Mouse (Mus musculus): ENCODE data around the gene Ehbp1. TPM values are rescaled to one million over a fixed set of nuclear protein-coding genes. Genes with fewer than 3 reads are reported as not detected.

The Ehbp1 gene
- polyA plus RNA-seq, 1 experiment = 3.5 TPM

- no peak overlapping the region for H3K4me3 ChIP-seq (replicated peaks; ENCODE audit: extremely low read depth, low read depth, low read length)
- 92% methylated on average over 6 of the region's 6 CpGs for WGBS
- TF ChIP-seq POLR2A (IDR thresholded peaks at IDR 0.05; ENCODE audit: borderline replicate concordance, extremely low read depth, low read depth, low read length) (no peak), CTCF (IDR thresholded peaks at IDR 0.05; ENCODE audit: insufficient read depth, low read length) (no peak)
- H3K4me1 ChIP-seq (ENCODE audit: control insufficient read depth, insufficient read depth, low read length) = no peaks in the 10 kb centered on the region
- no peak for DNase-seq
Observed at GRCm38 (mm10) chr11:22055908-22056307, 286.2 kb downstream of the Ehbp1 start.

- no peak for TF ChIP-seq CTCF (IDR thresholded peaks at IDR 0.05; ENCODE audit: insufficient read depth, low read length)
- no peak for TF ChIP-seq POLR2A (IDR thresholded peaks at IDR 0.05; ENCODE audit: borderline replicate concordance, extremely low read depth, low read depth, low read length)
- no peak for DNase-seq
- no peaks in the 10 kb centered on the region for H3K4me1 ChIP-seq (ENCODE audit: control insufficient read depth, insufficient read depth, low read length)
- H3K4me3 ChIP-seq (replicated peaks; ENCODE audit: extremely low read depth, low read depth, low read length) = no peak overlapping the region
- WGBS = 62% methylated on average over 10 of the region's 10 CpGs
Observed at GRCm38 (mm10) chr11:22053034-22053668, 288.9 kb downstream of the Ehbp1 start.

GRCm38 (mm10) chr11:22050864-22051263 is 291.2 kb downstream of the Ehbp1 start:
- H3K4me3 ChIP-seq (replicated peaks; ENCODE audit: extremely low read depth, low read depth, low read length) = no peak overlapping the region
- WGBS = 78% methylated on average over 7 of the region's 7 CpGs
- TF ChIP-seq CTCF (IDR thresholded peaks at IDR 0.05; ENCODE audit: insufficient read depth, low read length) = no peak
- no peak for TF ChIP-seq POLR2A (IDR thresholded peaks at IDR 0.05; ENCODE audit: borderline replicate concordance, extremely low read depth, low read depth, low read length)
- H3K4me1 ChIP-seq (ENCODE audit: control insufficient read depth, insufficient read depth, low read length) = no peaks in the 10 kb centered on the region
- DNase-seq = no peak

GRCm38 (mm10) chr11:22039854-22040426 is 302.2 kb downstream of the Ehbp1 start:
- no peak for DNase-seq
- no peak overlapping the region for H3K4me3 ChIP-seq (replicated peaks; ENCODE audit: extremely low read depth, low read depth, low read length)
- no peaks in the 10 kb centered on the region for H3K4me1 ChIP-seq (ENCODE audit: control insufficient read depth, insufficient read depth, low read length)
- 89% methylated on average over 6 of the region's 6 CpGs for WGBS
- TF ChIP-seq CTCF (IDR thresholded peaks at IDR 0.05; ENCODE audit: insufficient read depth, low read length) (no peak), POLR2A (IDR thresholded peaks at IDR 0.05; ENCODE audit: borderline replicate concordance, extremely low read depth, low read depth, low read length) (no peak)

- Histone ChIP-seq H3K4me3 (replicated peaks; ENCODE audit: extremely low read depth, low read depth, low read length) (no peak overlapping the region), H3K4me1 (ENCODE audit: control insufficient read depth, insufficient read depth, low read length) (no peaks in the 10 kb centered on the region)
- TF ChIP-seq CTCF (IDR thresholded peaks at IDR 0.05; ENCODE audit: insufficient read depth, low read length) (no peak), POLR2A (IDR thresholded peaks at IDR 0.05; ENCODE audit: borderline replicate concordance, extremely low read depth, low read depth, low read length) (no peak)
- no peak for DNase-seq
- 69% methylated on average over 7 of the region's 7 CpGs for WGBS
Observed at GRCm38 (mm10) chr11:22034564-22035105, 307.5 kb downstream of the Ehbp1 start.

DNA sequence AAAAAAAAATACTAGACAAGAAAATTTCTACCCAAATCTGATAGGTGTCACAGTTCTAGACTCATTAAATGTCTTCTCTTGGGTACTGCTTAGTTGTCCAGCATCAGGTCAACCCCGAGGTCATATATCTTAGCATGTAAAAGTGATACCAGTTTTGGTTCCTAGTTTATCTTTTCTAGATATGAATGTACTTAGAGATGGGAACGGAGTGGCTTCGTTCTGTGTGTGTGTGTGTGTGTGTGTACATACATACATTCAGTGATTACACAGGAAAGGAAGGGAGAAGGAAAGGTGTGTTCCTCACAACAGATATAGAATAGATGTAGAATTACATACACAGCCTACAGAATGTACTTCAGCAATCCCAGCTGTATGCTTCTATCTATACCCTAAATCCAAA is 308.5 kb downstream of the Ehbp1 start:
- no peak for DNase-seq
- 90% methylated on average over 3 of the region's 3 CpGs for WGBS
- TF ChIP-seq POLR2A (IDR thresholded peaks at IDR 0.05; ENCODE audit: borderline replicate concordance, extremely low read depth, low read depth, low read length) (no peak), CTCF (IDR thresholded peaks at IDR 0.05; ENCODE audit: insufficient read depth, low read length) (no peak)
- Histone ChIP-seq H3K4me1 (ENCODE audit: control insufficient read depth, insufficient read depth, low read length) (no peaks in the 10 kb centered on the region), H3K4me3 (replicated peaks; ENCODE audit: extremely low read depth, low read depth, low read length) (no peak overlapping the region)

DNA sequence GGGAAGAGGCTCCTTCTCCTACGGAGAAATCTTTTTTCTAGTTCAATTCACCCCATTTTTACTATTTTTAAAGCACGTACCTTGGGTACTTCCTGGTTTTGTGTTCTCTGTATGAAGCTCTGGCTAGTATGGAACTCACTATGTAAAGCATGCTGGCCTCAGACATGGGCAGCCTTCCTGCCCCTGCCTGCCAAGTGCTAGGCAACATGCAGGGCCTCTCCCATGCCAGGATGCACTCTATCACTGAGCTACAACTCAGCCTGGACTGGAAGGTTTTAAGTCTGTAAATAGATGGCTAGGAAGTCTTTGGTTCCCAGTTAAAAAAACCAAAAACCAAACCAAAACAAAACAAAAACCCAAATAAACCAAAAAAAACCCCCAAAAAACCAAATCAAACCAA is 321.5 kb downstream of the Ehbp1 start:
- TF ChIP-seq POLR2A (IDR thresholded peaks at IDR 0.05; ENCODE audit: borderline replicate concordance, extremely low read depth, low read depth, low read length) (no peak), CTCF (IDR thresholded peaks at IDR 0.05; ENCODE audit: insufficient read depth, low read length) (no peak)
- no peak overlapping the region for H3K4me3 ChIP-seq (replicated peaks; ENCODE audit: extremely low read depth, low read depth, low read length)
- DNase-seq = no peak
- 90% methylated on average over 2 of the region's 2 CpGs for WGBS
- H3K4me1 ChIP-seq (ENCODE audit: control insufficient read depth, insufficient read depth, low read length) = no peaks in the 10 kb centered on the region

- WGBS = 92% methylated on average over 8 of the region's 8 CpGs
- Histone ChIP-seq H3K4me1 (ENCODE audit: control insufficient read depth, insufficient read depth, low read length) (no peaks in the 10 kb centered on the region), H3K4me3 (replicated peaks; ENCODE audit: extremely low read depth, low read depth, low read length) (no peak overlapping the region)
- no peak for DNase-seq
- no peak for TF ChIP-seq POLR2A (IDR thresholded peaks at IDR 0.05; ENCODE audit: borderline replicate concordance, extremely low read depth, low read depth, low read length)
- no peak for TF ChIP-seq CTCF (IDR thresholded peaks at IDR 0.05; ENCODE audit: insufficient read depth, low read length)
Observed at GRCm38 (mm10) chr11:22017444-22017843, 324.6 kb downstream of the Ehbp1 start.

DNA sequence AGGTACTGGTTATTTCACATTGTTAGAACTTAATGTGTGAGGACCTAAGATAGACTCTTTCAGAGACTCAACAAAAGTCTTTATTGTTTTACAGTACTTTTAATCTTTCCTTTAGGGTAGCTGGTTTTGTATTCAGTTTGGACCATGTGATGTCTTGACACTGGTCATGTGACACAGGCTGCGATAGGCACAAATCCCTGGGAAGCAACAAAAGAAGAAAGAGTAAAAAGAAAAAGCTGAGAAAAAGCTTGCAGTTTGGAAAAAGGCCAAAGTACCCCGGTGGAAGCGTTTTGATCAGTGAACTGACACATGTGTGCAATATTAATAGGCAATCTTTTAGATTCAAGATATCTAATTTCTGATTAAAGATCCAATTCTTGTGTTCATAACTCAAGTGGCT is 325.8 kb downstream of the Ehbp1 start:
- H3K4me3 ChIP-seq (replicated peaks; ENCODE audit: extremely low read depth, low read depth, low read length) = no peak overlapping the region
- 81% methylated on average over 3 of the region's 3 CpGs for WGBS
- TF ChIP-seq POLR2A (IDR thresholded peaks at IDR 0.05; ENCODE audit: borderline replicate concordance, extremely low read depth, low read depth, low read length) (no peak), CTCF (IDR thresholded peaks at IDR 0.05; ENCODE audit: insufficient read depth, low read length) (no peak)
- no peak for DNase-seq
- H3K4me1 ChIP-seq (ENCODE audit: control insufficient read depth, insufficient read depth, low read length) = no peaks in the 10 kb centered on the region

- TF ChIP-seq POLR2A (IDR thresholded peaks at IDR 0.05; ENCODE audit: borderline replicate concordance, extremely low read depth, low read depth, low read length) = no peak
- no peak for TF ChIP-seq CTCF (IDR thresholded peaks at IDR 0.05; ENCODE audit: insufficient read depth, low read length)
- WGBS = 80% methylated on average over 2 of the region's 2 CpGs
- DNase-seq = no peak
- Histone ChIP-seq H3K4me1 (ENCODE audit: control insufficient read depth, insufficient read depth, low read length) (no peaks in the 10 kb centered on the region), H3K4me3 (replicated peaks; ENCODE audit: extremely low read depth, low read depth, low read length) (no peak overlapping the region)
Observed at GRCm38 (mm10) chr11:22008817-22009216, 333.3 kb downstream of the Ehbp1 start.
